Mouse (Mus musculus): ENCODE results near the gene Brpf3.

DNA sequence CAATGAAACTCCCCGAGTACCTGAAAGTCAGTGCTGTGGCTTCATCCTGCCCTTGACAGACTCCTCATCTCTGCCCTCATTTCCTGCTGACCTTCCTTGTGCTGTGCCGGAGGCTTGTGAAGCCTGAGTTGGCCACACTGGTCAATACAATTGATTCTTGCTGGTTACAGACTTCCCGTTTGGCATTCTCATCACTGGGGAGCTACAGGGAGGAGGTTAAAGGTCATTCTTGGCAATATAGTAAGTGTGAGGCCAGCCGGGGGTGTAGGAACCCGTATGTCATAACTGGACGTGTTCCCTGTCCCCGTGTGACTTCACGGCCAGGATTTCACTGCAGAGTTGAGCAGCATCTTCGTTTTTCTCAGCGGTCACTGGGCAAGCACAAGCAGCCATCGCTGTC, 70.9 kb downstream of the Brpf3 start:
- TF ChIP-seq POLR2A (IDR thresholded peaks at IDR 0.05; ENCODE audit: borderline replicate concordance, extremely low read depth, low read depth, low read length) (no peak), CTCF (IDR thresholded peaks at IDR 0.05; ENCODE audit: insufficient read depth, low read length) (no peak)

Data from lung, adult 2 months (tissue).